Mouse (Mus musculus) MEL (cell line): Measurements from ENCODE around the gene Serinc3. TPM values are rescaled to one million over a fixed set of nuclear protein-coding genes. Genes with fewer than 3 reads are reported as not detected.

ENCODE experiments used
- DNase-seq: peaks from one replicate; pipeline ENCODE4 v3.0.0; 2011; ENCODE audit warnings: low read depth, low spot score
- H3K27ac ChIP-seq: 2 replicates; pipeline ENCODE4 v1.5.1; 2012; ENCODE audit warnings: low read depth, mild to moderate bottlenecking, control low read depth, low read length, moderate library complexity; ENCODE audit not compliant: control insufficient read depth
- H3K27me3 ChIP-seq, 2 experiments: fragments of 150-350 bp in 1 of 2; sonication (generic) in 1 of 2; 2 replicates each; pipeline ENCODE4 v1.6.1; 2012; ENCODE audit warnings: low read length in 2 of 2, mild to moderate bottlenecking in 2 of 2, improper control_type of control experiment in 1 of 2, moderate library complexity in 1 of 2; ENCODE audit not compliant: insufficient read depth in 2 of 2, control insufficient read depth in 1 of 2
- H3K36me3 ChIP-seq, 2 experiments: 2 replicates each; pipeline ENCODE4 v1.6.1; 2012 to 2014; ENCODE audit warnings: low read length in 2 of 2, improper control_type of control experiment in 1 of 2, inconsistent platforms in 1 of 2, mild to moderate bottlenecking in 1 of 2; ENCODE audit not compliant: insufficient read depth in 2 of 2, control insufficient read depth in 1 of 2
- H3K4me1 ChIP-seq, 2 experiments: fragments of 150-350 bp in 1 of 2; sonication (generic) in 1 of 2; 2 replicates each; pipeline ENCODE4 v1.6.1; 2012; ENCODE audit warnings: low read length in 2 of 2, improper control_type of control experiment in 1 of 2, mild to moderate bottlenecking in 1 of 2; ENCODE audit not compliant: insufficient read depth in 2 of 2, control insufficient read depth in 1 of 2
- H3K4me3 ChIP-seq, 2 experiments: fragments of 150-350 bp in 1 of 2; sonication (generic) in 1 of 2; 2 replicates each; pipeline ENCODE4 v1.5.1; 2012; ENCODE audit warnings: low read depth in 2 of 2, low read length in 2 of 2, mild to moderate bottlenecking in 2 of 2, moderate library complexity in 2 of 2, control low read depth in 1 of 2, improper control_type of control experiment in 1 of 2; ENCODE audit not compliant: control insufficient read depth in 1 of 2, insufficient read depth in 1 of 2
- H3K79me2 ChIP-seq: 2 replicates; pipeline ENCODE4 v1.6.1; 2012; ENCODE audit warnings: mild to moderate bottlenecking, low read length, moderate library complexity; ENCODE audit not compliant: control insufficient read depth, poor library complexity, insufficient read depth
- H3K9ac ChIP-seq: 2 replicates; pipeline ENCODE4 v1.6.1; 2012; ENCODE audit warnings: low read depth, mild to moderate bottlenecking, control low read depth, low read length, moderate library complexity; ENCODE audit not compliant: control insufficient read depth, poor library complexity, severe bottlenecking
- H3K9me3 ChIP-seq: fragments of 150-350 bp; sonication (generic); replicated peaks from 2 replicates; pipeline ENCODE4 v1.6.1; 2012; ENCODE audit warnings: mild to moderate bottlenecking, low read length, improper control_type of control experiment, moderate library complexity; ENCODE audit not compliant: insufficient read depth
- BHLHE40 ChIP-seq: IDR thresholded peaks from 2 replicates; pipeline ENCODE4 v1.6.1; 2012; ENCODE audit warnings: low read depth, mild to moderate bottlenecking, inconsistent platforms, low read length, improper control_type of control experiment, borderline replicate concordance
- CHD1 ChIP-seq: IDR thresholded peaks from 2 replicates; pipeline ENCODE4 v1.6.1; 2012; ENCODE audit warnings: low read depth, mild to moderate bottlenecking, inconsistent platforms, low read length, improper control_type of control experiment
- CHD2 ChIP-seq: IDR thresholded peaks from 2 replicates; pipeline ENCODE4 v1.6.1; 2011; ENCODE audit warnings: low read length, improper control_type of control experiment
- CTCF ChIP-seq, 3 experiments: IDR thresholded peaks in 2 of 3; conservative IDR thresholded peaks in 1 of 3; 2 replicates each; pipeline ENCODE4 v1.5.1; 2011 to 2012; ENCODE audit warnings: low read length in 3 of 3, low read depth in 2 of 3, mild to moderate bottlenecking in 2 of 3, improper control_type of control experiment in 1 of 3, inconsistent platforms in 1 of 3, mixed read lengths in 1 of 3, moderate library complexity in 1 of 3; ENCODE audit not compliant: control insufficient read depth in 1 of 3, insufficient read depth in 1 of 3, poor library complexity in 1 of 3, severe bottlenecking in 1 of 3
- E2F4 ChIP-seq: IDR thresholded peaks from 2 replicates; pipeline ENCODE4 v1.6.1; 2011; ENCODE audit warnings: low read depth, low read length, improper control_type of control experiment, borderline replicate concordance
- ELF1 ChIP-seq: IDR thresholded peaks from 2 replicates; pipeline ENCODE4 v1.6.1; 2014; ENCODE audit warnings: low read depth, mild to moderate bottlenecking, inconsistent platforms, low read length, improper control_type of control experiment, moderate library complexity
- EP300 ChIP-seq, 2 experiments: IDR thresholded peaks; 2 replicates each; pipeline ENCODE4 v1.6.1; 2011; ENCODE audit warnings: improper control_type of control experiment in 2 of 2, low read length in 2 of 2, low read depth in 1 of 2, mild to moderate bottlenecking in 1 of 2
- ETS1 ChIP-seq: IDR thresholded peaks from 2 replicates; pipeline ENCODE4 v1.6.1; 2012; ENCODE audit warnings: low read depth, mild to moderate bottlenecking, inconsistent platforms, low read length, improper control_type of control experiment, moderate library complexity
- GATA1 ChIP-seq: IDR thresholded peaks from 2 replicates; pipeline ENCODE4 v1.6.1; 2011; ENCODE audit warnings: low read depth, low read length, improper control_type of control experiment
- JUND ChIP-seq: IDR thresholded peaks from 2 replicates; pipeline ENCODE4 v1.6.1; 2011; ENCODE audit warnings: low read depth, mild to moderate bottlenecking, improper control_type of control experiment, low read length
- KAT2A ChIP-seq: conservative IDR thresholded peaks from 2 replicates; pipeline ENCODE4 v1.6.1; 2012; ENCODE audit warnings: low read depth, low read length, improper control_type of control experiment, inconsistent platforms
- MAFK ChIP-seq: IDR thresholded peaks from 2 replicates; pipeline ENCODE4 v1.6.1; 2011; ENCODE audit warnings: low read depth, mild to moderate bottlenecking, low read length, improper control_type of control experiment, borderline replicate concordance
- MAX ChIP-seq: IDR thresholded peaks from 2 replicates; pipeline ENCODE4 v1.6.1; 2011; ENCODE audit warnings: low read length, improper control_type of control experiment
- MAZ ChIP-seq: IDR thresholded peaks from 2 replicates; pipeline ENCODE4 v1.6.1; 2012; ENCODE audit warnings: low read depth, mild to moderate bottlenecking, inconsistent platforms, low read length, improper control_type of control experiment
- MXI1 ChIP-seq: IDR thresholded peaks from 2 replicates; pipeline ENCODE4 v1.6.1; 2011; ENCODE audit warnings: mild to moderate bottlenecking, low read depth, low read length, improper control_type of control experiment
- MYB ChIP-seq: IDR thresholded peaks from 2 replicates; pipeline ENCODE4 v1.6.1; 2011; ENCODE audit warnings: mild to moderate bottlenecking, low read depth, low read length, improper control_type of control experiment
- MYC ChIP-seq: IDR thresholded peaks from 2 replicates; pipeline ENCODE4 v1.6.1; 2011; ENCODE audit warnings: low read depth, mild to moderate bottlenecking, low read length, improper control_type of control experiment, moderate library complexity
- NELFE ChIP-seq: IDR thresholded peaks from 2 replicates; pipeline ENCODE4 v1.6.1; 2011; ENCODE audit warnings: low read depth, low read length, improper control_type of control experiment
- RCOR1 ChIP-seq: IDR thresholded peaks from 2 replicates; pipeline ENCODE4 v1.6.1; 2012; ENCODE audit warnings: low read depth, mild to moderate bottlenecking, inconsistent platforms, low read length, improper control_type of control experiment
- SIN3A ChIP-seq: IDR thresholded peaks from 2 replicates; pipeline ENCODE4 v1.6.1; 2012; ENCODE audit warnings: low read length, improper control_type of control experiment, inconsistent platforms
- SMC3 ChIP-seq: IDR thresholded peaks from 2 replicates; pipeline ENCODE4 v1.6.1; 2011; ENCODE audit warnings: low read depth, low read length, improper control_type of control experiment
- TBP ChIP-seq: IDR thresholded peaks from 2 replicates; pipeline ENCODE4 v1.8.0; 2011; ENCODE audit warnings: low read depth, low read length, improper control_type of control experiment
- TCF12 ChIP-seq: IDR thresholded peaks from 2 replicates; pipeline ENCODE4 v1.6.1; 2014; ENCODE audit warnings: low read depth, mild to moderate bottlenecking, inconsistent platforms, low read length, improper control_type of control experiment, moderate library complexity
- UBTF ChIP-seq: IDR thresholded peaks from 2 replicates; pipeline ENCODE4 v1.6.1; 2012; ENCODE audit warnings: low read depth, mild to moderate bottlenecking, inconsistent platforms, low read length, improper control_type of control experiment, moderate library complexity, borderline replicate concordance; ENCODE audit not compliant: insufficient read depth
- USF1 ChIP-seq: IDR thresholded peaks from 2 replicates; pipeline ENCODE4 v1.6.1; 2014; ENCODE audit warnings: low read depth, mild to moderate bottlenecking, inconsistent platforms, low read length, improper control_type of control experiment, moderate library complexity
- USF2 ChIP-seq, 2 experiments: IDR thresholded peaks; 2 replicates each; pipeline ENCODE4 v1.6.1; 2011 to 2012; ENCODE audit warnings: improper control_type of control experiment in 2 of 2, low read length in 2 of 2, borderline replicate concordance in 1 of 2, inconsistent platforms in 1 of 2, low read depth in 1 of 2, mild to moderate bottlenecking in 1 of 2; ENCODE audit not compliant: insufficient read depth in 1 of 2
- ZC3H11A ChIP-seq: IDR thresholded peaks from 2 replicates; pipeline ENCODE4 v1.6.1; 2012; ENCODE audit warnings: low read depth, mild to moderate bottlenecking, inconsistent platforms, low read length, improper control_type of control experiment
- ZKSCAN1 ChIP-seq: IDR thresholded peaks from 2 replicates; pipeline ENCODE4 v1.6.1; 2012; ENCODE audit warnings: low read depth, mild to moderate bottlenecking, inconsistent platforms, low read length, improper control_type of control experiment, moderate library complexity
- ZMIZ1 ChIP-seq: IDR thresholded peaks from 2 replicates; pipeline ENCODE4 v1.6.1; 2012; ENCODE audit warnings: low read depth, mild to moderate bottlenecking, inconsistent platforms, low read length, improper control_type of control experiment, moderate library complexity
- ZNF384 ChIP-seq: IDR thresholded peaks from 2 replicates; pipeline ENCODE4 v1.6.1; 2012; ENCODE audit warnings: low read depth, mild to moderate bottlenecking, inconsistent platforms, low read length, improper control_type of control experiment
- polyA plus RNA-seq, 2 experiments: library from polyadenylated mRNA; stranded (reverse) in 1 of 2; unstranded in 1 of 2; fragments of >175 nt in 1 of 2; fragments of >200 nt in 1 of 2; gene quantifications; 2 replicates each; pipeline versions ENCODE4 v1.2.1 to v1.2.4; 2012; ENCODE audit warnings: low replicate concordance in 2 of 2, low read depth in 1 of 2; ENCODE audit not compliant: insufficient read length in 2 of 2, insufficient read depth in 1 of 2, missing spikeins in 1 of 2
- total RNA-seq: library from RNA; depleted of rRNA; stranded (reverse); fragments of 300-350 nt; gene quantifications from 2 replicates; pipeline ENCODE4 v1.2.3, GENCODE M21; 2012

Serinc3 gene
- total and polyA plus RNA-seq, 3 experiments, result 348 to 650 (median 637) TPM

DNA sequence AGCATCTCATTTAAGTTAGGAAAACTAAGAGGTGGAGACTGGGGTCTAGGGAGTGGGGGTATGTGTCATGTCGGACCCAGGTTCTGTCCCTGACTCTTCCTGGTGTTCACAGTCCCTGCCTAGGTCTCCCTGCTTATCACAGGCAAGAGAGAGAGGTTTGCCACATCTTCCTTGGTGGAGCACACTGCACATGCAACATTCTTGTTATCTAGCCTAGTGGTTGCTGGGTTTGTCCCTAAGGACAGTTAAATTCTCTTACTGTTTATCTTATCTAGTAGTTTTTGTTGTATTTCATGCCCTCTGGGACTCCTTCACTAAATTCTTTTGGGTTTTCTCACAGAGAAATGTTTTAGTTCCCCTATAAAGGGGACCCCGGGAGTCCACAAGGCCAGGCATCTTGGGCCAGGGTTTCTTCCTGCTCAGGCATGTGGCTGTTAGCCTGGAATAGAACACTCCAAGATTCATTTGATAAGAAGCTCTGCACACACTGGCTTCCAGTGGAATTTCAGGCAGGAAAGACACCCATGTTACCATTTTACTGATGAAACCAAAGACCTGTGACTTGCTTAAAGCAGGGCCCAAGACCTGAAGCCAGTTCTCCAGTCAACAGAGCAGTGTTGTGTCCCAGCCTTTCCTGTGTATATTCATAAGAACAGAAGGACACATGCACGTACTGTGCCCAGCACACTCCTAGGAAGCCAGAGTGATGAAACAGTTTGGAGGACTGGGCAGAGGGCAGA lies 48.1 kb upstream of the Serinc3 start (continued):
- peak; percentile 55; the same call in 1 of the 2 replicates for TF ChIP-seq MAFK
- no peak for TF ChIP-seq USF2 (IDR thresholded peaks at IDR 0.05; ENCODE audit: borderline replicate concordance in 1 of 2, insufficient read depth in 1 of 2, low read depth in 1 of 2, low read length in 2 of 2)
- TF ChIP-seq NELFE, result no peak
- TF ChIP-seq MAZ, result no peak; the same call in 1 of the 2 replicates
- no peak for TF ChIP-seq ZC3H11A
- TF ChIP-seq MAX, result peak; percentile 60; the same call in 1 of the 2 replicates
- TF ChIP-seq ZMIZ1, result no peak
- TF ChIP-seq JUND, result no peak; the same call in 1 of the 2 replicates
- TF ChIP-seq CHD2, result no peak
- no peak for TF ChIP-seq SMC3
- TF ChIP-seq UBTF, result no peak
- TF ChIP-seq RCOR1, result peak; percentile 86
- TF ChIP-seq MYC, result peak; percentile 90
- no peak; the same call in 1 of the 2 replicates for TF ChIP-seq ELF1
- no peak for TF ChIP-seq KAT2A
- TF ChIP-seq E2F4, result no peak
- TF ChIP-seq ZKSCAN1, result no peak
- TF ChIP-seq CTCF (IDR thresholded peaks at IDR 0.05 in 2 of 3, conservative IDR thresholded peaks at IDR 0.05 in 1 of 3; ENCODE audit: control insufficient read depth in 1 of 3, insufficient read depth in 1 of 3, low read depth in 2 of 3, low read length in 3 of 3, poor library complexity in 1 of 3, severe bottlenecking in 1 of 3), result no peak
- TF ChIP-seq USF1, result no peak
- peak; percentile 97 for TF ChIP-seq BHLHE40
- peak; percentile 86 for TF ChIP-seq SIN3A

DNA sequence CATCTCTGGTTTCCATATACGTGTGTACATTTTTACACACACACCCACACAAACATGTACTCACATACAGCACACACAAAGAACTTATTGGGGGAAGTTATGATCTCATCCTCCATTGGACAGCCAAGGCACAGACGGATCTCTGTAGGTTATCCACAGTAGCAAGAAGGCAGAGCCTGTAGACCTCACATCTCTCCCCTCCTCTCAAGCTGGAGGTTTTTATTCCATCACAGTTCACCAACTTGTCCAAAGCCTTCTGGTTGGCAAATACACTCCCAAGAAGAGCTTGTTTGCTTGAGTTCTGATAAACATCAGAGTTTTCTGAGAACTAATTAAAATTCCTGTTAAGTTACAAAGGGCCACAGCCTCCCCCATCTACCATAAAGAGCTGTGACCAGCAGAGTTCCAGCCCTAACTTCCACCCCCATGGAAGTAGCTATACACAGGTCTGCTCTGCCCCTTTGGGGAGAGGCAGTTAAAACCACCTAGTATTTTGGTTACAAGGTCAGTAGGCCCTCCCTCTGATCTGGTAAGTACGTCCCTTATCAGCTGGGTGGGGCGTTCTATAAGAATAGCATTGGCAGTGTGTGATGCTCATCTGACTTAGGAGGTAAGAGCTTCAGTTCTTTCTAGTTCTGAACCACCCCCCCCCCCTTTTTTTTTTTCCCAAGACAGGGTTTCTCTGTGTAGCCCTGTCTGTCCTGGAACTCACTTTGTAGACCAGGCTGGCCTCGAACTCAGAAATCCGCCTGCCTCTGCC lies 47.1 kb upstream of the Serinc3 start:
- peak; percentile 79 for DNase-seq
- Histone ChIP-seq H3K79me2 (peaks cover 32% of the 10 kb centered on the region), H3K36me3 (peaks cover 0 to 64% of the 10 kb centered on the region in 2 experiments; a peak in 2 of 4 replicates), H3K9ac (peak overlapping the region; percentile 58), H3K9me3 (no peaks in the 10 kb centered on the region), H3K27ac (peak overlapping the region; percentile 100), H3K4me1 (peaks cover 40 to 68% of the 10 kb centered on the region in 2 experiments), H3K27me3 (no peaks in the 10 kb centered on the region), H3K4me3 (peak overlapping the region in 1 of 2 experiments; percentile 34; a peak in 2 of 4 replicates)
- TF ChIP-seq CHD1 (0 out of 2 replicates have a peak, but pooled peaks have one; percentile 21), ZKSCAN1 (no peak), NELFE (no peak), MYB (peak; percentile 44; the same call in 1 of the 2 replicates), ZNF384 (peak; percentile 56), TCF12 (peak; percentile 47), EP300 (IDR thresholded peaks at IDR 0.05; ENCODE audit: low read depth in 1 of 2, low read length in 2 of 2) (peak; percentile 34 to 68; a peak in 2 of 4 replicates), ELF1 (no peak), ETS1 (peak; percentile 71), TBP (peak; percentile 55; the same call in 1 of the 2 replicates), MXI1 (peak; percentile 31; the same call in 1 of the 2 replicates), GATA1 (peak; percentile 61; the same call in 1 of the 2 replicates), ZC3H11A (no peak), RCOR1 (0 out of 2 replicates have a peak, but pooled peaks have one; percentile 12)
